In the genomic region with DNA sequence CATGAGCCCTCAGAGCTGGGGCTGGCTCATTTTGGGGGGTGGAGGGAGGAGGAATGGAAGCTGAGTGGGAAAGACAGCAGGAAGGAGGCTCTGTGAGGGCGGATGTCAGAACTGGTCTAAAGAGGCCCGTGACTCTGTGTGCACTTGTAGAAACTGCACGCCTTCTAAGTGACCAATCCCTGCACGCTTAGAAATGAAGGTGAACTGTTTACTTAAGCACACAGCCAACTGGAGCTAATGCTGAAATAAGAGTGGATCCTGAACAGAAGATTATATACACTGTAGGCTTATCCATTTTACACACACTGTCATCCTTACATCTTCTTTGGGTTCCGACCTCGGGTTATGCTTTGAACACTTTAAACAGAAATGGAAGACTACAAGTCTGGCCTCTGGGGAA, we compare ENCODE assay signal across 21 mouse cellular contexts.
"Had no signal": no experiment of that assay in that cellular context is flagged by ENCODE, and none has a peak within 500 bp of the region (broad histone marks: within the 10 kb centered on the region; RNA-seq: fewer than 3 reads in every experiment).

No protein-coding gene starts in this region.

- ATAC-seq: liver, postnatal 0 days; midbrain, embryonic 13.5 days; midbrain, embryonic 15.5 days had no signal

- H3K9ac ChIP-seq: liver, embryonic 13.5 days; liver, embryonic 15.5 days; liver, postnatal 0 days; midbrain, embryonic 13.5 days; midbrain, embryonic 15.5 days; neural tube, embryonic 13.5 days had no signal

- H3K4me1 ChIP-seq: liver, embryonic 13.5 days; liver, embryonic 15.5 days; megakaryocyte, embryonic 14.5 days; midbrain, embryonic 13.5 days; midbrain, embryonic 15.5 days; neural tube, embryonic 13.5 days had no signal

- H3K27ac ChIP-seq: liver, embryonic 13.5 days; liver, embryonic 15.5 days; macrophage; midbrain, embryonic 13.5 days; midbrain, embryonic 15.5 days; neural tube, embryonic 13.5 days had no signal

- H3K9me3 ChIP-seq: midbrain, embryonic 15.5 days had no signal

- H3K27me3 ChIP-seq: liver, embryonic 13.5 days; liver, embryonic 15.5 days; megakaryocyte, embryonic 14.5 days; midbrain, embryonic 13.5 days; midbrain, embryonic 15.5 days; neural tube, embryonic 13.5 days had no signal

- H3K4me3 ChIP-seq: liver, embryonic 13.5 days; liver, embryonic 15.5 days; megakaryocyte, embryonic 14.5 days; midbrain, embryonic 13.5 days; midbrain, embryonic 15.5 days; neural tube, embryonic 13.5 days had no signal

- H3K36me3 ChIP-seq: liver, embryonic 13.5 days; liver, embryonic 15.5 days; midbrain, embryonic 13.5 days; midbrain, embryonic 15.5 days; neural tube, embryonic 13.5 days had no signal

- H3K4me2 ChIP-seq: liver, embryonic 11.5 days; liver, embryonic 13.5 days; liver, embryonic 15.5 days; midbrain, embryonic 11.5 days; midbrain, embryonic 13.5 days; midbrain, embryonic 15.5 days; neural tube, embryonic 13.5 days had no signal

- DNase-seq: liver; liver, embryonic 13.5 days; liver, postnatal 0 days; lung, postnatal 10 days; lung, postnatal 36 days; retina, postnatal 1 day; right cerebral cortex, adult 18-20 months; right cerebral cortex, postnatal 25 days; right cerebral cortex, postnatal 4 days; spleen, adult 18-20 months; thymus, adult 18-20 months; thymus, postnatal 14 days; thymus, postnatal 36 days had no signal
